Mouse (Mus musculus) hindbrain, embryonic 11.5 days (tissue): ENCODE results near the gene Mybpc3. TPM values are rescaled to one million over a fixed set of nuclear protein-coding genes. Genes with fewer than 3 reads are reported as not detected.

Experiments
- ATAC-seq: fragments of 200-750 bp; cut with Nextera tagmentation; 2 replicates; pipeline ENCODE4 v1.8.0; 2017; ENCODE audit warnings: mild to moderate bottlenecking, moderate TSS enrichment, moderate library complexity; ENCODE audit not compliant: low FRiP score
- DNase-seq: peaks from one replicate; pipeline ENCODE4 v3.0.0-alpha.2; 2015; ENCODE audit warnings: low spot score
- H3K27ac ChIP-seq: fragments of 300-500 bp; sonication (generic); 2 replicates; pipeline ENCODE4 v1.5.1; 2014; ENCODE audit warnings: mild to moderate bottlenecking, low read depth, low read length
- H3K27me3 ChIP-seq: fragments of 300-500 bp; sonication (generic); 2 replicates; pipeline ENCODE4 v1.6.1; 2014; ENCODE audit warnings: mild to moderate bottlenecking, low read length, moderate library complexity, mixed read lengths; ENCODE audit not compliant: control insufficient read depth, insufficient read depth
- H3K36me3 ChIP-seq: fragments of 300-500 bp; sonication (generic); 2 replicates; pipeline ENCODE4 v1.6.1; 2014; ENCODE audit warnings: mild to moderate bottlenecking, low read length, moderate library complexity, mixed read lengths; ENCODE audit not compliant: control insufficient read depth, insufficient read depth
- H3K4me1 ChIP-seq: fragments of 300-500 bp; sonication (generic); replicated peaks from 2 replicates; pipeline ENCODE4 v1.6.1; 2014; ENCODE audit warnings: low read length, mixed read lengths; ENCODE audit not compliant: control insufficient read depth, insufficient read depth
- H3K4me2 ChIP-seq: fragments of 300-500 bp; sonication (generic); replicated peaks from 2 replicates; pipeline ENCODE4 v1.6.1; 2014; ENCODE audit warnings: mild to moderate bottlenecking, low read depth, low read length
- H3K4me3 ChIP-seq: fragments of 300-500 bp; sonication (generic); 2 replicates; pipeline ENCODE4 v1.5.1; 2014; ENCODE audit warnings: low read depth, low read length
- H3K9ac ChIP-seq: fragments of 300-500 bp; sonication (generic); 2 replicates; pipeline ENCODE4 v1.6.1; 2014; ENCODE audit warnings: low read depth, low read length
- H3K9me3 ChIP-seq: fragments of 300-500 bp; sonication (generic); 2 replicates; pipeline ENCODE4 v1.6.1; 2016; ENCODE audit warnings: low read length; ENCODE audit not compliant: control insufficient read depth
- WGBS: fragments of 180-500 bp; shearing (Covaris S2); extraction: QIAGEN DNeasy Blood & Tissue Kit; methylation state at CpG from one replicate; pipeline ENCODE4 v1.1.7; 2014; 5-methylcytosine and 5-hydroxymethylcytosine counted together
- polyA plus RNA-seq: library from polyadenylated mRNA; unstranded; fragments of >200 nt; fragmentation: Nextera tagmentation; extraction: Ambion mirVana; gene quantifications from 2 replicates; pipeline ENCODE4 v1.2.1, GENCODE M21; 2014

Mybpc3 gene
- polyA plus RNA-seq, 1 experiment from 2014 or later: not detected

DNA sequence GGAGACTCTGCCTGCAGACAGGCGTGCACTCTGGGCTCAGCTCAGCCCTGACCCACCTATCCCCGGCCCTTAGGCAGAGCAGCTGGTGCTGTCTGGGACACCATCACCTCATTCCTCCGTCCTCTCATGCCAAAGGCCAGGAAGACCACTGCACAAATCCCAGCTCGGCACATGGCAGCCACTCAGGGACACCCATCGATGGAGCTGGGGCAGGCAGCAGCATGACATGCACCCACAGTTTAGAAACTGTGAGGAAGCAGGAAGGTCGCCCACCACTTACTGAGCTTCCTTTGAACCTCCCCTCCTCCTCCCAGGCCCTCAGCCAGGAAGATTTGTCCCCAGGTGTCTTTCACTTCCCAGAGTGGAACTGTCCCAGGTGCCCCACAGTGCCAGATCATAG, 19.5 kb downstream of the Mybpc3 start:
- Histone ChIP-seq H3K4me2 (no peak overlapping the region), H3K9me3 (no peaks in the 10 kb centered on the region), H3K4me3 (no peak overlapping the region), H3K4me1 (no peaks in the 10 kb centered on the region), H3K36me3 (no peaks in the 10 kb centered on the region), H3K9ac (no peak overlapping the region), H3K27ac (no peak overlapping the region), H3K27me3 (no peaks in the 10 kb centered on the region)
- ATAC-seq (no peak), DNase-seq (no peak)
- 85% methylated on average over 6 of the region's 6 CpGs for WGBS

DNA sequence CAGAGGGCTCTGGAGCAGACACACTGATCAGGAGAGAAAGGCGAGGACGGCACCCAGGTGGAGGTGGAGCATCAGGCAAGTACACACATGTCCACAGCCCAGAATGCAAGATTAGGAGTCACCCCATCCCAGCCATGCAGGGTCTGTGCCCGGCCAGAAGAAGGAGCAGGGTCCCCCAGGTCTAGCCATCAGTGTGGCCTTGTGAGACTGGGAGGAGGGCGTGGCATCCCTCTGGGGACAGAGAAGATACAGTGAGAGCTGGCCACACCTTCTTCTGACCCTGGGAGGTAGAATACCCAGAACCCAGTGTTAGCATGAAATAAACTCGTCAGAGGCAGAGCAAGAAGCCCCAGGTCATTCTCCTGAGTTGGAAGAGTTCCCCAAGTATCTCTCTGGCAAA, 21.4 kb downstream of the Mybpc3 start:
- H3K36me3 ChIP-seq: no peaks in the 10 kb centered on the region
- 73% methylated on average over 5 of the region's 5 CpGs for WGBS

DNA sequence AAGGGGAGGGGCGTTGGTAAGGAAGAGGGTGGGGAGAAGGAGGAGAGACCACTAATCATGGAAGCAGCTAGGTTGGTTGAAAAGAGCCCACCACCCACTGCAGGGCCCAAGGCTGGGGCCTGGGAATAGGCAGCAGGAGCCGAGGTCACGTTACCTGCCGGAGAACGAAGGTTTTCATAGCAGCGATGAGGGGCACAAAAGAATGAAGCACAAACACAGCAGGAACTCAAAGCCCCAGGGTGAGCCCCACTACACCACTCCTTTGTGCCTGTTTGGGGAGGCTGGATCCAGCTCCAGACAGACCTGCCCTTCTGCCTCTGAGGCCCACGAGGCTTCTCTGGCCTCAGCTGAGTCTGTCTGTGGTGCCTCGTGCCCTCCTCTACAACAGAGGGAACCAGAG, 21.8 kb downstream of the Mybpc3 start:
- no peak for ATAC-seq
- Histone ChIP-seq H3K4me1 (no peaks in the 10 kb centered on the region), H3K27ac (no peak overlapping the region), H3K4me2 (no peak overlapping the region), H3K36me3 (no peaks in the 10 kb centered on the region), H3K27me3 (no peaks in the 10 kb centered on the region), H3K9me3 (no peaks in the 10 kb centered on the region), H3K4me3 (no peak overlapping the region), H3K9ac (no peak overlapping the region)
- DNase-seq: no peak
- 73% methylated on average over 8 of the region's 8 CpGs for WGBS

More for the DNA sequence above, 21.4 kb downstream of the Mybpc3 start:
- ATAC-seq: no peak
- Histone ChIP-seq H3K9ac (no peak overlapping the region), H3K4me3 (no peak overlapping the region), H3K27ac (no peak overlapping the region), H3K9me3 (no peaks in the 10 kb centered on the region), H3K27me3 (no peaks in the 10 kb centered on the region), H3K4me1 (no peaks in the 10 kb centered on the region), H3K4me2 (no peak overlapping the region)
- DNase-seq: no peak

DNA sequence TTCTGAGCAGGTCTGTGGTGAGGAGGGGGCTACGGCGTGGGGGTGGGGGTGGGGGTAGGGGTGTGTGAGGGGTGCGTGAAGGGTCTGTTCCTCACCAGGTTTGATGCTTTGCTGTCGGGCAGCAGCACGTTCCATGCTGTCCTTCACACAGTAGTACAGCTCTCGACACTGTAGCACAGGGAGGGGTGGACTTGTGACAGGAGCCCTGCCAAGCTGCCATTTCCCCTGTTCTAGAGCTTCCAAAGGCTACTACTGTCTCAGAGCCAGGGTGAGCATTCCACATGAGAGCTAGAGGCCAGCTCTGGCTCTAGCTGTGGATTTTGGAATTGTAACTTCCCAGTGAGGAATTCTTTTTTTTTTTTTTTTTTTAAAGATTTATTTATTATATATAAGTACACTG, 25.0 kb downstream of the Mybpc3 start:
- Histone ChIP-seq H3K4me2 (no peak overlapping the region), H3K27ac (no peak overlapping the region), H3K9ac (no peak overlapping the region), H3K9me3 (no peaks in the 10 kb centered on the region), H3K36me3 (no peaks in the 10 kb centered on the region), H3K4me1 (no peaks in the 10 kb centered on the region), H3K27me3 (no peaks in the 10 kb centered on the region), H3K4me3 (no peak overlapping the region)
- ATAC-seq: no peak
- no peak for DNase-seq
- 88% methylated on average over 6 of the region's 6 CpGs for WGBS

DNA sequence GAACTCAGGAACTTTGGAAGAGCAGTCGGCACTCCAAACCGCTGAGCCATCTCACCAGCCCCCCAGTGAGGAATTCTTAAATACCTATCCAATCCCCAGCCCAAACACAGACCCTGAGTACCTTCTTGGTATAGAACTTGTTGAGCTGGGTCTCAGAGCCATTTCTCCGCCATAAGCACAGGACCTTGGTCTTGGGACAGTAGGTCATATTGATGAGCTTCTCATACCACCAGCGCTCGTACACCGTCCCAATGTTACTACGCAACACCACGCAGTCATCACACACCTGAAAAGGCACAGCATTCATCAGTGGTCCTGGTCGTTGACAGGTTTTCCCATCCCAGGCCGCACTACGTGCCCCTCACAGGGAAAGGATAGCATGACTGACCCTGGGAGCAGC, 25.5 kb downstream of the Mybpc3 start:
- H3K9me3 ChIP-seq: no peaks in the 10 kb centered on the region
- no peak overlapping the region for H3K4me3 ChIP-seq
- no peak overlapping the region for H3K9ac ChIP-seq
- no peaks in the 10 kb centered on the region for H3K36me3 ChIP-seq
- H3K4me2 ChIP-seq: no peak overlapping the region
- H3K27me3 ChIP-seq: no peaks in the 10 kb centered on the region
- no peak for ATAC-seq
- no peaks in the 10 kb centered on the region for H3K4me1 ChIP-seq
- WGBS: 97% methylated on average over 11 of the region's 11 CpGs
- H3K27ac ChIP-seq: no peak overlapping the region
- no peak for DNase-seq

DNA sequence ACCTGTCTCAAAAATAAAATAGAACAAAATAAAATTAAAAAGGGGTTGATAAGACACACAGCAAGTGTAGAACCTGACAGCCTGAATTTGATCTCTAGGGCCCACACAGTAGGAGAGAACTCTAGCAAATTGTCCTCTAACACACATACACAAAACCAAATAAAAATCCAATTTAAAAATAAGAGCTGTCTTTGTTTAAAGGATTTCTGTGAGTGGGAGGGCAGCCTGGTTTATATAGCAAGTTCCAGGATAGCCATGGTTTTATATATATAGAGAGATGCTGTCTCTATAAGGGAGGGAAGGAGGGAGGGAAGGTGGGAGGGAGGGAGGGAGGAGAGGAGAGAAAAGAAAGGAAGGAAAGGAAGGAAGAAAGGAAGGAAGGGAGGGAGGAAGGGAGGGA, 30.2 kb downstream of the Mybpc3 start:
- H3K4me2 ChIP-seq: no peak overlapping the region
- no peaks in the 10 kb centered on the region for H3K36me3 ChIP-seq
- ATAC-seq: no peak
- H3K27ac ChIP-seq: no peak overlapping the region
- no peak overlapping the region for H3K4me3 ChIP-seq
- no peak overlapping the region for H3K9ac ChIP-seq
- no peaks in the 10 kb centered on the region for H3K27me3 ChIP-seq
- DNase-seq: no peak
- H3K4me1 ChIP-seq: no peaks in the 10 kb centered on the region
- H3K9me3 ChIP-seq: no peaks in the 10 kb centered on the region

DNA sequence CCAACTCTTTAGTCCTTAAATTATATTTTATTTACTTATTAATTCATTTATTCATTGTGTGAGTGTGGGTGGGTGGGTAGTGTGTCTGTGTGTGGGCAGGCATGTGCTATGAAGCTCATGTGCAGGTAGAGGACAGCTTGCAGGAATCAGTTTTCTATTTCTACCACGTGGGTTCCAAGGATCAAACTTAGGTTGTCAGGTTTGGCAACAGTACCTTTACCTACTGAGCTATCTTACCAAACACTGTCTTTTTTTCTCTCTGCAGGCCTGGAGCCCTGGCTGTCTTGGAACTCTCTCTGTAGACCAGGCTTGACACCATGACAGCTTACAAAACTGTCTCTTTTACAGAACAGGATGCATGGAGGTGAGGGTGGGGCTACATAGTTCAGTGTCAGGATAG, 33.4 kb downstream of the Mybpc3 start:
- H3K36me3 ChIP-seq: no peaks in the 10 kb centered on the region
- 86% methylated on average over 1 of the region's 1 CpGs for WGBS

DNA sequence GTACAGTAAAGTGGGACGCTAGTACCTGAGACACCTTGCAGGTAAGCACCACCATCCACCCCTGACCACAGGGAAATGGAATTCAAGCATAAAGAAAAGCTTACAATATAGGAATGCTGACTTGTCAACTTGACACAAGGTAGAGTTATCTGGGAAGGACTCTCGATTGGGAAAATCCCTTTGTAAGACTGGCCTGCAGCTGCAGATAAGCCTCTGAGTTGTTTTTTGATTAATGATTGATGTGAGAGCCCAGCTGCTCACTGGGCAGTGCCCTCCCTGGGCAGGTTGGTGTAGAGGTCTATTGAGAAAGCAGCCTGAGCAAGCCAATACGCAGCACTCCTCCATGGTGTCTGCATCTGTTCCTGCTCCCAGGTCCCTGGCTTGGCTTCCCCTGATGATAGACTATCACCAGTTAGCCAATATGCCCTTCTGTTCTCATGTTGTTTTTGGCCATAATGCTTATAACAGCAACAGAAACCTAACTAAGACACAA, 35.0 kb downstream of the Mybpc3 start:
- Histone ChIP-seq H3K9ac (no peak overlapping the region), H3K4me1 (no peaks in the 10 kb centered on the region), H3K27ac (no peak overlapping the region), H3K4me2 (no peak overlapping the region), H3K9me3 (no peaks in the 10 kb centered on the region), H3K4me3 (no peak overlapping the region), H3K36me3 (no peaks in the 10 kb centered on the region), H3K27me3 (no peaks in the 10 kb centered on the region)
- WGBS: 93% methylated on average over 3 of the region's 3 CpGs
- ATAC-seq (no peak), DNase-seq (no peak)

More for the DNA sequence above, 33.4 kb downstream of the Mybpc3 start:
- H3K9ac ChIP-seq: no peak overlapping the region
- H3K4me3 ChIP-seq: no peak overlapping the region
- H3K27ac ChIP-seq: no peak overlapping the region
- H3K9me3 ChIP-seq: no peaks in the 10 kb centered on the region
- H3K4me1 ChIP-seq: no peaks in the 10 kb centered on the region
- ATAC-seq (no peak), DNase-seq (no peak)
- no peaks in the 10 kb centered on the region for H3K27me3 ChIP-seq
- H3K4me2 ChIP-seq: no peak overlapping the region

DNA sequence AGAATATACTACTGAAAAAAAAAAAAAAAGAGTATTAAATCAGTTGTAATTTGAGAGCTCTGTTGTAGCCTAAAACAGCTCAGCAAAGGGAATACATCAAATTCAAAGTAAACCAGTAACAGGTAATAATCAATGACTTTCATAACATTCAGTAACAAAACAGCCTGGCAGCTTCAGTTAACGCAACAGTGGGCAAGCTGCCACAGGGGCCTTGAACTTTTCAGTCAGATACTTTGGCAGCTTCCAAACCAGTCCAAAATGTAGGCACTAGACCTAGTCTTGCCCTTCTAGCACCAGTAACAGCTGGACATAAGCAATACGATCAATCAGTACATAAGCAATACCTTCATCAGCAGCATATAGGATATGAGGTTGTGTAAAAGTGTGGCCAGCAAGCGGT, 36.1 kb downstream of the Mybpc3 start:
- H3K9ac ChIP-seq: no peak overlapping the region
- H3K9me3 ChIP-seq: no peaks in the 10 kb centered on the region
- H3K27me3 ChIP-seq: no peaks in the 10 kb centered on the region
- no peak for DNase-seq
- no peak for ATAC-seq
- H3K27ac ChIP-seq: no peak overlapping the region
- no peak overlapping the region for H3K4me2 ChIP-seq
- no peaks in the 10 kb centered on the region for H3K4me1 ChIP-seq
- 97% methylated on average over 3 of the region's 3 CpGs for WGBS
- no peak overlapping the region for H3K4me3 ChIP-seq
- no peaks in the 10 kb centered on the region for H3K36me3 ChIP-seq
